Mouse (Mus musculus): ENCODE results near the gene Rrbp1.

Gene Rrbp1

DNA sequence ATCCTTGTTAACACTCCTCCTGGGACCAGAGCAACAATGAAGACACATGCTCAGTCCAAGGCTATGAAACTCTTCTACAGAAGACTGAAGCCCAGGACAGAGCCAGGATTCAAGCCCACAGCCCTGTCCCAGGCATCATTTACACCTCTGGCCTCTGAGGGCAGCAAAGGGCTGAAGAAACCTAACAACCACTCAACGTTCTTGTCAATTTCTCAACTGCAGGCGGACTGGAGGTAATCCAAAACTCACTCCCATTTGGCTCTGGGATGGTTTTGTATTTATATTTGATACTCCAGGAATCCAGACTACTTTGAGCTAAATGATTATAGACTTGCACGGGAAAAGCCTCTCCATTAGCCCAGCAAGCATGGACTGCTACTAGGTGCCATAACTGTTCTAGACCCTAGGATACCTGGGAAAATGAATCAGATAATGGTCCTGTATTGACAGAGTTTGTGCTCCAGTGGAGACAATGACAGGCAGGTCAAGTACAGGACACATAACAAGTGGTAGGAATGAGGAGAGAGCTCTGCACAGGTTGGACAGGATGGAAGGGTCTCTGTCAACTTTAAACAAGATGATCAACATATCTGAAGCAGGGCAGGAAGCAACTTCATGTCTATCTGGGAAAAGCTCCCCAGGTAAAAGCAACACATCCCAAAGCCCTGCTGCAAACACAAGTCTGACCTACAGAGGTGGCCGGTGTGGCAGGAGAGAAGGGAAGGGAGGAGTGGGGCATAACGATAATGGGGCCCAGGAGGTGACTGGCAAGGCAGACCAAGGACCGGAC lies 5.7 kb downstream of the Rrbp1 start:
- DNase-seq, result no peak

DNA sequence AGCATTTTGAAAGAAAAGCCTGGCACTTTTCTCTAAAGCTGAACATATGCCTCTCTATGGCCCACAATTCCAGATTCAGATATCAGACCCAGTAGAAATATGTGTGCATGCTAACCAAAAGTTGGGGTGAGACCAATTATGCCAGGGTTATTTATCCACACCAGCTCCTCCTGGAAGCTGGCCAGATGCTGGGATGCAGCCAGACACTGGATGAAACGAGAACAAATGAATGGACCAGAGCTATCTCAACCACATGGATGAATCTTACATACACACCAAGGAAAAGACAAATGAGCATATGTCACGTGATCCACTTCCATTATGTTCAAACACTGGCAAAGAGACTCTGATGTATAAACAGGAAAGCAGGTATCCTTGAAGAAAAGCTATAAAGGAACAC lies 7.5 kb downstream of the Rrbp1 start:
- peak in 1 of 2 experiments; percentile 59 for DNase-seq

DNA sequence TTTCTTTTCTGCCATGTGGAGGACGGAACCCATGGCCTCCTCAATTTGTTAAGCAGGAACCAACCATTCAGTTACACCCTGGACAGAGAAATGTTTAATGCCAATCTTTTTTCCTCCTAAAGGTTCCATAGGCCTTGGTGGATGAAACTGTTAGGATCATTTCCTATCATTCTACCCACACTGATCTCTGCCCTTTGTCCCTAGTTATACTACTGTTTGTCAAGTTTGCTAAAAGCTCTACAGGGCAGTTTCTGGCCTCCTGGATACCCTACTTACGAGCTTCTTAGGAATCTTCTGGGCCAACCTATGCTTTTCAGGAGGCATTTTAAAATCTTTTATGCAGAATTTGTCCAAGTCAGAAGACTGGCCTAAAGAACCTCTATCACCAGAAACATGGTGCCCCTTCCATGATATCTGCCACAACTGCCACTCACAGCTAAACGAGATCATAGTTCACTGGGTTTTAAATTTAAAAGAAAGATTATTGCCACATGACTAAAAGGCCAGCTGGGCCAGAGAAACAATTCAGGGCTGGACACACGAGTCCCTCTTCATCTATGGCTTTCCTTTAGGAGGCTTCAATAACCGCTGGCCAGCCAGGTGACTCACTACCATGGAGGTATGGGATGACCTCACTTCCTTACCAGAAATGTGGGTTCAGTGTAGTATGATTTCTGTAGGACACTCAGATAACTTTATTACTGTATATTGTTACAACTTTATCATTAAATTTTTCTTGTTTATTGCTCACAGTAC lies 8.7 kb downstream of the Rrbp1 start:
- DNase-seq, result no peak

DNA sequence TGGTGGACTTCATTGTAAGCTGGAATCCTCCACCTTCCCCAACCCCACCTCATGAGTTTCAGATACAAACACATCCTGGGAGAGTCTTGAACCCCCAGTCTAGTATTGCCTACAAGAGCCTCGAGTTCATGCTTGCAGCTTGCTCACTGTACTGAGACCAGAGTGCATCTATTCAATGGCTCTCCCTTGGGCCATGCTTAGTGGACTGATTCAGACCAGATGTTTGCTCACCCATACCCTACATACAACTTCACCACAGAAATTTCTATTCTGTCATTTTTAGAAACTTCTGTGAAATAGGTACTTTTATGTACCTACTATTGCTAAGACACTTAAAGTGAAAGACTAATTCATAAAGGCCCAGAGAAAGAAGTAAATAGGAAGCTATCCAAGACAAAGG lies 18.1 kb downstream of the Rrbp1 start:
- DNase-seq, result no peak

DNA sequence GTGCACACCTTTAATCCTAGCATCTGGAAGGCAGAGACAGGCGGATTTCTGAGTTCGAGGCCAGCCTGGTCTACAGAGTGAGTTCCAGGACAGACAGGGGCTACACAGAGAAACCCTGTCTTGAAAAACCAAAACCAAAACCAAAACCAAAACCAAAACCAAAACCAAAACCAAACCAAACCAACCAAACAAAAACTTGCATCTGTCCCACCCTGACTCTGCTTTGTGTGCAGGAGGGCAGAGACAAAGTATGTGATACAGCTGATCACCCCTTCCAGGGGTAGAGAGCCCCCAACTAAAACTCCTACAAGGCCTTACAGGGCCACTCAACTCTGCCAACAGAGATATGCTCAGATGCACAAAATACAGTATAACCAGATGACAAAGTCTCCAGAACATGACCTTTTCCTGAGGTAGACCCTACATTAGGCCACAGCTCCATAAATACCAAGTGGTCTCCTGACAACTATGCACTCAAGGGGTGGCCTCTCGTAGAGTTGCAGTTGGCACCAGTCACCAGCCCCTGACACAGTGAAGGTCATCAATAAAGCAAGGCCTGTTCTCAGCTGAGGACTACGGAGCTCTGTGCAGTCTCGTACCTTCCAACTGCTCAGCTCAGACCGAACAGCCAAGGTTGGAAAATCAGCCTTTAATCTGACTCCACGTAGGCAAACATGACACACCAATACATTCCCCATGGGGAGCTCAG lies 18.9 kb downstream of the Rrbp1 start:
- no peak for DNase-seq

DNA sequence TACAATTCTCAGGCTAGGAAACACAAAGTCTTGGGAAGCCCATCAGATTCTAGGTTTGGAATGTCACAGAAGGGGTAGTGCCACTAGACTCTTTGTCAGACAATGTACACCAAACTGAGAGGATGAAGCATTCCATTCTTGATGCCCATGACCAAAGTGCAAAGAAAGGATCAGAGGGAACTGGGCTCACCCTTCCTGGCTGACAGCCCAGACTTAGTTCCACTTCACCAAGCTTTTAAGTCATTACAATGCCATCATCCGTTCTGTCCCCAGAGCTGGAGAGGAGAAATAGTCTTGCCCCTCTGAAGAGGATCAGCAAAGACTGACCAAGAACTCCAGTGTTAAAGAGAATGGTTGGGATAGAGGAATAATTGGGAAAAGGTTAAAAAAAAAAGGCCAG lies 20.1 kb downstream of the Rrbp1 start:
- DNase-seq, result no peak

DNA sequence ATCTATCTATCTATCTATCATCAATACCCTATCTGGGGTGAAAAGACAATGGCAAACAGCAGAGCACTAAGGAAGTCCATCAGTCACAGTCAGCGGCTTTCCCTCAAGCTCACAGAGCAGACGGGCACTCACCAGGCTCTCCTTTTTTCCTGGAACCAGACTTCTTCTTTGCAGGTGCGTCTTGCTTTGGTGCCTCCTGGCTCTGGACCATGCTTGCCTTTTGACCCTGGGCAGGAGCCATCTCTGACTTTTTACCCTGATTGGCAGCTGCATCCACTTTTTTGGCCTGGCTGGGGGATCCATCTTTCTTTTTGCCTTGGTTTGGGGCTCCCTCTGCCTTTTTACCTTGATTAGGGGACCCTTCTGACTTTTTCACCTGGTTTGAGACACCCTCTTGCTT lies 23.0 kb downstream of the Rrbp1 start:
- DNase-seq, result peak; percentile 33 to 42

DNA sequence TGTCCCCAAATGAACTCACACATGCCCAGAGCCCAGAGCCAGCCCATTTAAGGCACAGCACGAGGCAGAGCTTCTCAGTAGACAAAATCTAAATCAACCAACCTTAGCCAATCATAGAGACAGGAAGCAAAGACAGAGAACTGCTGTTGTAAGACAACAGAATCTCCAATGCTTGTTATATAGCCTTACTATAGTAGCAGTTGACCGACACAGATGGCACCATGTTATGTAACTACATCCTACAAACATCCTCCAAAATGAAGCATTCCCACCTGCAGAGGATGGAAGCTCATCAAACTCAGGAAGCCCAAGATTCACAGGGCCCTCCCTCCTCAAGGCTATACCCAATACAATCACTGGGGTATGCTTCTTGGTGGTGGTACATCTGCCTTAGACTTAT lies 23.6 kb downstream of the Rrbp1 start:
- no peak for DNase-seq

DNA sequence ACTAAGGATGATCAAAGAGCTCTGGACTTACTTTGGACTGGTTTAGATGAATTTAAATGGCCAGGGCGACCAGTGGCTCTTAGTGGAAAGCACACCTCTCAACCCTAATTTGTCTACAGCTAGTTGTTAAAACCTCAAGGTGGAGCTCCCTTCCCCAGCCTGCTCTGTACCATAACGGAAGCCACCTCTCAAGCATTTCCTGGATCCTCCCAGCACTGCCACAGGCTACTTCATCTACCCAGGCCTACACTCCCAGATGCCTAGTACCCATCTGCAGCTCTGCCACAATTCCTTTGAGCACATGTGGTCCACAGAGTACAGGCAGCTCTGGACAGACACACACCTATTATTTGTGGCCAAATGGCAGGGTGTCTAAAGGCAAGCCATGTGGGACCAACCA lies 27.6 kb downstream of the Rrbp1 start:
- no peak for DNase-seq

DNA sequence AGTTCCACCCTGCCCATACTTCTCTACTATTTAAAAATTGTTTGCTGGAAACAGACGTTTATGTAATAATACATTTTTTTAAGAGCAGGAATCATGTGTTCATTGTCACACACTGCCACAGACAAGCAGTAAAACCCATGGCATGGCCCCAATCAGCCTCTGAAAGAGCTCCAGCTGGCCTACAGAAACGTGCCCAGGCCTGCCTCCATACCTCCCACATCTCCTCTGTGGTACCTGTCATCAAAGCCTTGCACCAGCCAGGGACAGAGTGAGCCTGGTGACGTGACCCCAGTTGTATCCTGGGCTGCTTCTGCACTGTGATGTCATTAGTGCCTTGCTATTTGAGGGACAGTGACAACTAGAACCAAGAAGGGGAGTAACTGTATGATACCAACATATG lies 28.2 kb downstream of the Rrbp1 start:
- peak in 1 of 2 experiments; percentile 59 for DNase-seq

DNA sequence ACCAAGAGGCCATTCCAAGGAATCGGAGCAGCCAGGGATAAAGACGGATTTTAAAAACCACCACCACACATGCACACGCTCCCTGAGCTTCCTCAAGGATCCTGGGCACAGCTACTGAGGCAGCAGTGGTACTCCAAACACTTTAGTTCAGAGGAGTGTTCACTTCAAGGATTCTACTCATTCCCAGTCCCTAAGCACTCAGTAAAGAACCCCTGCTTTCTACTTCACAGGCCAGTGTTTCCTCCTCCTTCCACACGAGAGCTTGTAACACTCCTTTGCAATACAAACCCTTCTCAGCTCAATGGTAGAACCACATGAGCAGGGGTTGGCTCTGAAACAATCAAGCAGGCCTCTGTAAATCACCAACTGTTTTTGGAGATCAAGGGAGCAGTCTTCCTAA lies 28.9 kb downstream of the Rrbp1 start:
- no peak for DNase-seq

DNA sequence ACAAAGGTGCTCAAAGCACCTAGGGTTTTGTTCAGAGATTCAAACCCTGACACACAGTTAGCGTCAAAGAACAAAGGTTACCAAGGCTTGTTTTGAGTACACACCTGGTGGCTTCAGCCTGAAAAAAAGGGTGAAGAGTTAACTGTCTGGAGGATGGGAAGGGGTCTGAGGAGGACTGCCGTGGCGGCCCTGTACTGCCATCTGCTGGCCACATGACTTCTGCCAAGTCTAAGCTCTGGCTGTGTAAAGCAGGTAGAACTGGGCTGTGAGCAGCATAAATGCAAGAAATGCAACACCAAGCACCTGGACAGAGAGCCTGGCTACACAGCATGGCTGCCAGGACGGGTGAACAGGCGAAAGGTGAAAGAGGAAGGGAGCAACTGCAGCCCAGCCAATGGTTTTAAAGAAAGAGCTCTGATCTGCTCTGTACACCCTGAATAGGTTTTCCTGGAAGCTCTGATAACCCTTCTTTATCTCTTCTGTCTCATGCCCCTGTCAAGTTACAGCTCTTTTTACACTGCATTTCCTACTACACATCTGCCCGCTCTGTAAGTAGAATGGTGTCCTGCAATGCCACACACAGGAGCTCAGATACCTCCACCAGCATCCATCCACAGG lies 30.2 kb downstream of the Rrbp1 start:
- peak; percentile 74 to 86 for DNase-seq

DNA sequence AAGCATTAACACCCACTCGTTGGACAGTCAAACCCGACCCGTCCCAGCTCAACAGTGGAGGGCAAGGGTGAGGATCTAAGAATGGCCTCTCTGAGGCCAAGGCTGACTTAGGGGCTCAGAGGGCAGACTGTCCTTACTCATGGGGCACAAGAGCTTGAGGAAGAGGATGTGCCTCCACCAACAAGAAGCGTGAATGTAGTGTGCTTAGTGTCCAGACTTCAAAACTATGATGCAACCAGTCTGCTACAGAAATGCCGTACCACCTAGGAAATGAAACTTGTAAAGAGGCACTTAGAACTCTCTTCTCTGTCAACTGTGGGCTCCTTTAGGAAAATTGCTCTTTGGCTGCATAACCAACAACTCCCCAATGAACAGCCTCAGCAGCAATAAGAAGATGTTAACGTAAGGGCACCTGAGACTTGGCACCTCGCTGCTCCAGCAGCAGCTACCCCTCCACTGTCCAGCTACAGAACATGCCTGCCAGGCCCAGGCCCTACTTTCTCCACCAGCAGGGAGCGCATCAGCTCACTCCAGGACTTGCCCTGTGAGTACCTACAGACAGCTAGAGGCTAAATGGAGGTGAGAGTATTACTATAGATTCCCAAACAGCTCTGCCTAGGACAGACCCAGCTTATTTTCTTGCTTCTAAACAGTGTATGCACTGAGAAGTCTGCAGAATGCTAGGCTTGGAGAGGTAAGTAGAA lies 32.5 kb downstream of the Rrbp1 start:
- DNase-seq, result no peak

DNA sequence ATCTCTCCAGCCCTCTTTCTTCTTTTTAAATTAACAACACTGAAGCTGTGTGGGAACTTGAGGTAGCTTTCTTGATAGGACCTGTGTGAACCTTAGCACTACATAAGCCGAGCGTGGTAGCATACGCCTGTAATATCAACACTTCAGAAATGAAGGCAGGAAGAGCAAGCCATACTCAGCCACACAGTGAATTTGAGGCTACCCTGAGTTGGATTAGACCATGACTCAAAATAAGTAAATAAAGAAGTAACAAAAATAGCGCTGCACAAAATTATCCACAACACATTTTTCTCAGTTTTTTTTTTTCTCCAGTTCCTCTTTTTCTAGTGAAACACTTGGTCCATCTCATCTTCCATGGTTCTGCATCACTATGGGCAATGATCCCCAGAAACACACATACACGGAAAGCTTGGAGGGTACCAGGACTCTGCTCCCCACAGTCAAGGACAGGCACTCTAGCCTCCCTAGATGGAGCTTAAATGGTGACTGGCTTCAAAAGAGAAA lies 35.9 kb downstream of the Rrbp1 start:
- no peak for DNase-seq

DNA sequence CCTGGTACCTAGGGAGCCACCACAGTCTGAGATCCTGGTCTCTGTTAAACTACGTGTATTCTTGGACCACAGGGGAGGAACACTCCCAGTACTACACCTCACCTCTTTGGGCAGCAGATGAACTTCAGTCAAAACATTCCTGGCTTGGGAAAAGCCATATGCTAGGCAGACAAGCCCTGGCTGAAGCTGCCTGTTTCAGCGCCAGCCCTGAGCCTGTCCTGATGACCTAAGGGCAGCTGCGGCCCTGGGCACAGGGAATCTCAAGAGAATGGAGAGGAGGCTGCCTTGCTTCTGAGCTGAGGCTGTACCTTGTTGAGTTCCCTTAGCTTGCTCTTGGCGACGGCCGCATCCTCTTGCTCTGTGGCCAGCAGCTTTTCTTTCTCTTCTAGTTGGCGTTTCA lies 37.9 kb downstream of the Rrbp1 start:
- DNase-seq, result peak; percentile 54 to 69

DNA sequence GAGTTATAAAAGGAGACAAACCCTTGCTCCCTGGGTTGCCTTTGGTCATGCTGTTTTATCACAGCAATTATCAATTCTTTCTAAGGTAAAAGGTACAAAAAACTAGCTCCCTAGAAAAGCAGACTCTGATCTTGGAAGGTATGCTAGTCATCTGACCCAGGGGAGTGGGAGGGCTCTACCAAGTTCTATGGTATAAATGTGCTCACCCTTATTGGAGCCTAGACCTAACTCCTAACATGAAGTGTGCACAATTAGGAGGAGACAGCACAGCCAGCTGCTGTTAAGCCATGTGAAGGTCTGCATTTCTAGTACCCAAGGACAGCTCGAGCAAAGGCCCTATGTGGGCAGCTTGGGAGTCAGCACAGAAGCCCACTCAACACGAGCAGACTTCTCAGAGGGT lies 39.2 kb downstream of the Rrbp1 start:
- DNase-seq, result no peak

DNA sequence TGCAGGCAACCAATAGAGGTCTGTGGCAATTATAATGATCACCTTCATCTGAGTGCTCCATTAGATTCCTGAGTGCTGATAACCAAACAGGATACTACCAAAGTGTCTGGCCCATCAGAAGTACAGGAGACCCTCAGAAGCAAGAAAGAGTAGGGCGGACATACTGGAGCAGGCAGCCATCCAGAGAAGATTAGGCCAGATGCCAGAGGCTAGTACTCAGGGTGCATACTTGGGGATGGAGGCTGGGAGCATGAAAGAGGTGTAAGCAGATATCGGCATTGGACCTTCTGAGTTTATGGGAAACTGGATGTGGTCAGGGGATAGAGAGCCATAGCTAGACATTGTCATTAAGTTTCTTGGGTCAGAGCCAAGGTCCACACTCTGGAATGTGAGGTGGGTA lies 40.2 kb downstream of the Rrbp1 start:
- peak in 1 of 2 experiments; percentile 27 for DNase-seq

DNA sequence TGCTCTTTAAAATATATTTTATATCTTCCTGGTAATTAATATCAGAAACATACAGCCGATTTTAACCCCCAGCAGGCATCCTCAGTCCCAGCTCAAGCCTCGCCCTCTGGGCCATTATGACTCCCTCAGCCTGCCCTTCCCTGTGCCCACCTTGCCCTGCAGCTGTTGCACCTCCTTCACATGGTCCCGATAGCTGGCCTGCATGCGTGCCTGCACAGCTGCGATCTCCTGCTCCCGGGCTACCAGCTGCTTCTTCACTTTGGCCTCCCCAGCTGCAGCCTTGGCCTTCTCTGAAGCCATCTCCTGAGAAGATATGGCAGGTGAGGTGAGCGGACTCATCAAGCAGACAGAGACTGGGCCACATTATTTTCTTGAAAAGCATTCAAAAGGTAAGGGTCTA lies 41.8 kb downstream of the Rrbp1 start:
- no peak for DNase-seq

DNA sequence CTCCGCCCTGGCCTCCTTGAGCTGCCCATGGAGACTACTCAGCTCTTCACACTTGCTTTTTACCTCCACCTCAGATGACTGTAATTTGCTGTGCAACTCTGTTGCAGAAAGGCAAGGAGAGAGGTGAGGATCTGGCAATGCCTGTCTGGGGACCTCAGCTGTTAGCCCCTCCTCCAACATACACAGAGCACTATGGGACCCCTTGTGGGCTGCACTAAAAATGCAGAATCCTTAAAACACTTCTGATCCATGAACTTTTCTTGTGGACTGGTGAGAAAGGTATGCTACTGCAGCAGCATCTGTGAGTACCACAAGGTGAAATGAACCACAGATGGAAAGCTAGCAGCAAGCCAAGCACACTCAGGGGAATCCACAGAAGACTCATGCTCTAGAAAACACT lies 47.7 kb downstream of the Rrbp1 start:
- no peak for DNase-seq

DNA sequence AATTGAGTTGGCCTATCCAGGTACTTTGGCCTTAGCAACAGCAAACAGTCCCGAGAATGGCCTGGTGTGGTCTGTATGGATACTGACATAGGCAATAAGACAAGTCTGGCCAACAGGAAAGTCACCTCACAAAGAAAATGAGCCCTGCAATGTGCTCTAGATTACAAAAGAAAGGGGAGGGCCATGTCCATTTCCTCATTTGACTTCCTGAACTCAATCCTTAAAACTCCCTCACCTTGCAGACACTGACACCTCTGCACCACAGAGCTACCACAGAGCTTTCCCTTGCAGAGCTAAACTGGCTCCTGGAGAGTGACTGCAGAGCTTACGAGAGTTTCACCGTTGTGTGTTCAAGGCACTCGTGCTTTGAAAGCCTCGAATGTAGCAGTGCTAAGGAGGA lies 48.9 kb downstream of the Rrbp1 start:
- DNase-seq, result no peak

DNA sequence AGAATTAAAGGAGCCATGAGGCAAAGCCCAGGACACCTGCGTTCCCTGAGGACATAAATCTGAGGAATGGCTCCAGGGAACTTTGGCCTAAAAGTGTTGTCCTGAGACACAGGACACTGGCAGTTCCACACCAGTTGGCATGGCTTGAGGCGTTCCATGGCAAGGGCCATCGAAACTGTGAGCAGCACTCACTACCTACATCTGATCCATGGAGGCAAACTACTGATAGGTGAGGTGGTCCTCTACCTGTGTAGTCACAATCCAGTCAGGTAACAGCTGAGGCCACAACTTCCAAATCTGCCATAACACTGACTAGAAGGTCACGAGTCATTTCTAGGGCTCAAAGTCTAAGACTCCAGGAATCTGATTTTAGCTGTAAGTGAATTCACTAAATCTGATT lies 55.3 kb downstream of the Rrbp1 start:
- DNase-seq, result no peak

DNA sequence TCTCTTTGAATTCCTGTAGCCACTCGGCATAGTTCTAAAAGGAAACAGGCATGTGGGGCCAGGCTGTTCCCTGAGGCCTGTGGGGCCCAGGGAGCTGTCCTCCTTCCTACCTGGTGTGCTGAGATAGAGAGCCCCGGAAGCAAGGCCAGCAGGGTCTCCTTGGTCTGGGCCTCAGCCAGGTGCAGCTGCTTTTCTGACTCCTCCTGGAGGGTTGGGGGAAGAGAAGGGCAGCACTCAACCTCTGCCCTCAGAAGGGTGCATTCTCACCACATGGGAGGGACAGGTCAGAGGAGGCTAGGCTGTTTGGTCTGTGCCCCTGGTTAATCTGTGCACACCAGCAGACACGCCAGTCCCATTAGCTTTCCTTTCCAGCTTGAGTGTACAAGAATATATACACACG lies 56.1 kb downstream of the Rrbp1 start:
- no peak for DNase-seq

DNA sequence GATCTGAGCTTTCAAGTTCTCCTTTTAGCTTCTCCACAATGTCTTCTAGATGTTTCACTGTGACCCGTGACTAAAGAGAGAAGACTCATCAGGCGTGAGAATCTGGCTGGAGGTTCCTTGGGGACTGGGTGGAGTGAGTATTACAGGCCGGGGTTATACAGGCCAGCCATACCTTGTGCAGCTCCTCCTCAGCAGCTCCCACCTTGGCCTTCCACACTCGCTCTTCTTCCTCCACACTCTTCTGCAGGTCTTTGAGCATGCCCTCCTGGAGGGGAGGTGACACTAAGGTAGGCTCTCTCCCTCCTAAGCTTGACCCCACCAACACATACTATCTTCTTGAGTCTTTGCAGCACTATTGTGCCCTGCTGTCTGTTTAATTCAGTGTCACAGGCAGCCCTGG lies 57.1 kb downstream of the Rrbp1 start:
- DNase-seq, result no peak

Measured in cerebellum, postnatal 25 days (tissue).